Mouse (Mus musculus) hindbrain, embryonic 12.5 days (tissue): ENCODE data around the gene 1600002K03Rik. TPM values are rescaled to one million over a fixed set of nuclear protein-coding genes. Genes with fewer than 3 reads are reported as not detected.

Source experiments
- ATAC-seq: fragments of 200-750 bp; cut with Nextera tagmentation; 2 replicates; pipeline ENCODE4 v1.8.0; 2017; ENCODE audit warnings: moderate TSS enrichment; ENCODE audit not compliant: low FRiP score
- H3K27ac ChIP-seq: fragments of 300-500 bp; sonication (generic); 2 replicates; pipeline ENCODE4 v1.5.1; 2016; ENCODE audit warnings: mild to moderate bottlenecking
- H3K27me3 ChIP-seq: fragments of 300-500 bp; sonication (generic); 2 replicates; pipeline ENCODE4 v1.6.1; 2016; ENCODE audit warnings: mild to moderate bottlenecking
- H3K36me3 ChIP-seq: fragments of 300-500 bp; sonication (generic); 2 replicates; pipeline ENCODE4 v1.6.1; 2016; ENCODE audit warnings: mild to moderate bottlenecking
- H3K4me1 ChIP-seq: fragments of 300-500 bp; sonication (generic); 2 replicates; pipeline ENCODE4 v1.6.1; 2016
- H3K4me2 ChIP-seq: fragments of 300-500 bp; sonication (generic); replicated peaks from 2 replicates; pipeline ENCODE4 v1.6.1; 2016; ENCODE audit warnings: mild to moderate bottlenecking
- H3K4me3 ChIP-seq: fragments of 300-500 bp; sonication (generic); 2 replicates; pipeline ENCODE4 v1.5.1; 2016; ENCODE audit warnings: mild to moderate bottlenecking
- H3K9ac ChIP-seq: fragments of 300-500 bp; sonication (generic); 2 replicates; pipeline ENCODE4 v1.6.1; 2016; ENCODE audit warnings: mild to moderate bottlenecking, moderate library complexity
- H3K9me3 ChIP-seq: fragments of 300-500 bp; sonication (generic); replicated peaks from 2 replicates; pipeline ENCODE4 v1.6.1; 2016; ENCODE audit warnings: mild to moderate bottlenecking
- WGBS: fragments of 180-500 bp; shearing (Covaris S2); methylation state at CpG from one replicate; pipeline ENCODE4 v1.1.7; 2016; 5-methylcytosine and 5-hydroxymethylcytosine counted together
- polyA plus RNA-seq: library from polyadenylated mRNA; unstranded; fragments of >200 nt; fragmentation: Nextera tagmentation; extraction: Ambion mirVana; gene quantifications from 2 replicates; pipeline ENCODE4 v1.2.1, GENCODE M21; 2016

1600002K03Rik gene
- polyA plus RNA-seq, 1 experiment from 2014 or later: 13.3 TPM

DNA sequence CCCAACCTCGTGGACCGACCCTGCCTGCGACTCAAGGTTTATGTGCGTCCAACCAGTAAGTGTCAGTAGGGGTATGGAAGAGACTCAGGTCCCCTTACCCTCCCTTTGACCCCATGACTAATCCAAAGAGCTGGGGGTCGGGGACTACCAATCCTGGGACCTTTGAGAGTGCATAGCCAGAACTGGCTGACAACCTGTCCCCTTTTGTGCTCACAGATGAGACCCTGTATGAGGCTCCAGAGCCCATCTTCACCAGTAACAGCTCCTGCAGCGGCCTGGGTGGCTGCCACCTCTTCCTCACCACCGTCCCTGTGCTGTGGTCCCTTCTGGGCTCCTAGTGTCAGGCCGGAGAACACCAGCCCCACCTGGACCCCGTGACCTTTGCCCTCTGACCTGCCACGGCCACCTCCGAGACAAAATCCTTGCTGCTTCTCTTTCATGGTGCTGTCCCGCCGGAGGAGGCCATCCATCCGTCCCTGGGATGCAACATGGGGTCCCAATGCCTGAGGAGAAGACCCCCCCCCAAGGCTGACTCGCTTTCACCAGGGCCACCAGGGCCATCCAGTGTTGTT, 15.8 kb downstream of the 1600002K03Rik start:
- Histone ChIP-seq H3K4me1 (peaks cover 34% of the 10 kb centered on the region), H3K4me3 (no peak overlapping the region), H3K27me3 (peaks cover 21% of the 10 kb centered on the region), H3K9me3 (no peaks in the 10 kb centered on the region), H3K4me2 (no peak overlapping the region), H3K9ac (no peak overlapping the region), H3K36me3 (peaks cover 32% of the 10 kb centered on the region), H3K27ac (no peak overlapping the region)
- WGBS: 64% methylated on average over 15 of the region's 15 CpGs
- ATAC-seq: no peak

GRCm38 (mm10) chr10:80189999-80190398, 17.3 kb downstream of the 1600002K03Rik start:
- H3K36me3 ChIP-seq: peaks cover 28% of the 10 kb centered on the region
- H3K4me1 ChIP-seq: peaks cover 42% of the 10 kb centered on the region
- peak overlapping the region; percentile 79 for H3K27ac ChIP-seq
- peak overlapping the region; percentile 64 for H3K4me2 ChIP-seq
- peaks cover 21% of the 10 kb centered on the region for H3K27me3 ChIP-seq
- H3K9ac ChIP-seq: peak overlapping the region; percentile 75
- no peak; the same call in 1 of the 2 replicates for ATAC-seq
- no peaks in the 10 kb centered on the region for H3K9me3 ChIP-seq
- peak overlapping the region; percentile 37 for H3K4me3 ChIP-seq
- 6% methylated on average over 21 of the region's 21 CpGs for WGBS

DNA sequence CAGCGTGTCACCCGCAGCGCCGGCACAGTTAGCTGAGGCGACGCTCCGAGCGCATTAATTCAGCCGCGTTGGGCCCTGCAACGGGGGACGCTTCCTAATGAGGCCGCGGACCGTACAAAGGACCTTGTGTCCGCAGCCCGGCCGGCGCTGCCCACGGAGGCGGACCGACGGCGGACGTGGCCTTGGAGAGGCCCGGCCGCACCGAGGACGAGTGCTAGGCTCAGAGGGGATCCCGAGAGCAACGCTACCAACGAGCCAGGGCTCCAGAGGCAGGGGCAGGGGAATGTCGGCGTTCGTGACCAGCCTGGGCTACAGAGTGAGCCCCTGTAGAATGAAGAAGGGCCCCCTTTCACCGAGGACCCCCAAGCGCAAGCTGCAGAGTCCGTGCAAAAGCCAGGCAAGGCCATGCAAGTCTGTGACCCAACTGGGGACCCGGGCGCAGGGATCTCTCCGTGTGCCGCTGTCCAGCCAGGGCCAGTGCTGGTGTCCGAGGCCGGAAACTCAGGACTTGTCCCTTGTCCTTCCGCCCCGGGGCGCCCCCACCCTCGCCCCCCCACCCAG, 17.8 kb downstream of the 1600002K03Rik start:
- no peaks in the 10 kb centered on the region for H3K9me3 ChIP-seq
- peak overlapping the region; percentile 64 for H3K4me2 ChIP-seq
- H3K4me1 ChIP-seq: peaks cover 36% of the 10 kb centered on the region
- peak overlapping the region; percentile 79 for H3K27ac ChIP-seq
- H3K27me3 ChIP-seq: peaks cover 21% of the 10 kb centered on the region
- WGBS: under 1% methylated on average over 47 of the region's 48 CpGs
- H3K36me3 ChIP-seq: peaks cover 28% of the 10 kb centered on the region
- H3K4me3 ChIP-seq: peak overlapping the region; percentile 37
- H3K9ac ChIP-seq: peak overlapping the region; percentile 75
- peak; percentile 65 for ATAC-seq

GRCm38 (mm10) chr10:80193976-80194375, 21.2 kb downstream of the 1600002K03Rik start:
- no peak overlapping the region for H3K4me3 ChIP-seq
- H3K27me3 ChIP-seq: peaks cover 11% of the 10 kb centered on the region; the same call in 1 of the 2 replicates
- peaks cover 43% of the 10 kb centered on the region for H3K4me1 ChIP-seq
- 75% methylated on average over 6 of the region's 6 CpGs for WGBS
- no peak overlapping the region for H3K4me2 ChIP-seq
- peak overlapping the region; percentile 48; the same call in 1 of the 2 replicates for H3K27ac ChIP-seq
- peaks cover 3% of the 10 kb centered on the region for H3K36me3 ChIP-seq
- no peak for ATAC-seq
- H3K9ac ChIP-seq: peak overlapping the region; percentile 14; the same call in 1 of the 2 replicates
- H3K9me3 ChIP-seq: no peaks in the 10 kb centered on the region

GRCm38 (mm10) chr10:80194441-80194840, 21.7 kb downstream of the 1600002K03Rik start:
- Histone ChIP-seq H3K27me3 (peaks cover 9% of the 10 kb centered on the region; the same call in 1 of the 2 replicates), H3K4me2 (no peak overlapping the region), H3K9ac (0 out of 2 replicates have a peak overlapping the region, but pooled peaks have one; percentile 14), H3K9me3 (no peaks in the 10 kb centered on the region), H3K36me3 (no peaks in the 10 kb centered on the region), H3K4me3 (no peak overlapping the region), H3K27ac (peak overlapping the region; percentile 48; the same call in 1 of the 2 replicates), H3K4me1 (peaks cover 41% of the 10 kb centered on the region)
- 47% methylated on average over 8 of the region's 8 CpGs for WGBS
- no peak for ATAC-seq

GRCm38 (mm10) chr10:80196167-80196566, 23.4 kb downstream of the 1600002K03Rik start:
- H3K27ac ChIP-seq: no peak overlapping the region
- H3K27me3 ChIP-seq: peaks cover 9% of the 10 kb centered on the region; the same call in 1 of the 2 replicates
- H3K4me1 ChIP-seq: peaks cover 30% of the 10 kb centered on the region
- no peaks in the 10 kb centered on the region for H3K9me3 ChIP-seq
- no peak for ATAC-seq
- H3K36me3 ChIP-seq: no peaks in the 10 kb centered on the region
- H3K4me3 ChIP-seq: no peak overlapping the region
- H3K9ac ChIP-seq: no peak overlapping the region
- WGBS: 89% methylated on average over 1 of the region's 1 CpGs
- no peak overlapping the region for H3K4me2 ChIP-seq

- H3K9me3 ChIP-seq: no peaks in the 10 kb centered on the region
- H3K9ac ChIP-seq: peak overlapping the region; percentile 19; the same call in 1 of the 2 replicates
- peaks cover 29% of the 10 kb centered on the region for H3K4me1 ChIP-seq
- 42% methylated on average over 33 of the region's 33 CpGs for WGBS
- peaks cover 8% of the 10 kb centered on the region; the same call in 1 of the 2 replicates for H3K27me3 ChIP-seq
- no peak overlapping the region for H3K4me2 ChIP-seq
- H3K36me3 ChIP-seq: no peaks in the 10 kb centered on the region
- no peak overlapping the region for H3K4me3 ChIP-seq
- H3K27ac ChIP-seq: no peak overlapping the region
- no peak for ATAC-seq
These were observed 24.2 kb downstream of the 1600002K03Rik start for GRCm38 (mm10) chr10:80196778-80197581.

- Histone ChIP-seq H3K36me3 (no peaks in the 10 kb centered on the region), H3K4me2 (no peak overlapping the region), H3K9me3 (no peaks in the 10 kb centered on the region), H3K27me3 (no peaks in the 10 kb centered on the region), H3K4me3 (no peak overlapping the region), H3K4me1 (peaks cover 28% of the 10 kb centered on the region), H3K27ac (no peak overlapping the region), H3K9ac (no peak overlapping the region)
- peak; percentile 64 for ATAC-seq
- WGBS: 54% methylated on average over 3 of the region's 3 CpGs
These were observed 26.8 kb downstream of the 1600002K03Rik start for GRCm38 (mm10) chr10:80199440-80200008.

- ATAC-seq: no peak
- no peak overlapping the region for H3K4me2 ChIP-seq
These were observed 27.7 kb downstream of the 1600002K03Rik start for GRCm38 (mm10) chr10:80200485-80200884.

DNA sequence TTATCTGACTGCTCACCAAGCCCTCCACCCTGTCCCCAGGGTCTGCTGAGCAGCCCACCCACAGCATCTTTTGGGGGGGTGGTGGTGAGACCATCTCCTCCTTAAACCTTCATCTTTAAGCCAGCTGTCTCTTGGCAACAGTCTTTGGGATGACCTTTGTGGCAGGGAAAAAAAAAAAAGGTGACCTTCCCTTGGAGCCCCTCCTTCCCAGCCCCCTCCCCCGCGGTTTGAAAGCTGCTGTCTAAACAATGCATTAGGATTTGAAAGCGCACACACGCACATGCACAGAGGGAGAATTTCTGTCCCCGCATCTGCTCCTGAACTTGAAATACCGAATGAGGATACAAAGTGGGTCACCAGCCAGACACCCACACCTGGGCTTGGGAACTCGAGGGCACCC, 31.3 kb downstream of the 1600002K03Rik start:
- Histone ChIP-seq H3K4me1 (peaks cover 32% of the 10 kb centered on the region), H3K27me3 (no peaks in the 10 kb centered on the region), H3K36me3 (no peaks in the 10 kb centered on the region), H3K9ac (peak overlapping the region; percentile 20; the same call in 1 of the 2 replicates), H3K4me3 (no peak overlapping the region), H3K9me3 (no peaks in the 10 kb centered on the region), H3K27ac (no peak overlapping the region), H3K4me2 (no peak overlapping the region)
- WGBS: 6% methylated on average over 7 of the region's 7 CpGs
- no peak for ATAC-seq

More at GRCm38 (mm10) chr10:80200485-80200884, 27.7 kb downstream of the 1600002K03Rik start:
- H3K27me3 ChIP-seq: no peaks in the 10 kb centered on the region
- H3K27ac ChIP-seq: no peak overlapping the region
- 72% methylated on average over 6 of the region's 6 CpGs for WGBS
- peaks cover 25% of the 10 kb centered on the region for H3K4me1 ChIP-seq
- H3K9ac ChIP-seq: no peak overlapping the region
- H3K4me3 ChIP-seq: no peak overlapping the region
- H3K36me3 ChIP-seq: no peaks in the 10 kb centered on the region
- no peaks in the 10 kb centered on the region for H3K9me3 ChIP-seq

DNA sequence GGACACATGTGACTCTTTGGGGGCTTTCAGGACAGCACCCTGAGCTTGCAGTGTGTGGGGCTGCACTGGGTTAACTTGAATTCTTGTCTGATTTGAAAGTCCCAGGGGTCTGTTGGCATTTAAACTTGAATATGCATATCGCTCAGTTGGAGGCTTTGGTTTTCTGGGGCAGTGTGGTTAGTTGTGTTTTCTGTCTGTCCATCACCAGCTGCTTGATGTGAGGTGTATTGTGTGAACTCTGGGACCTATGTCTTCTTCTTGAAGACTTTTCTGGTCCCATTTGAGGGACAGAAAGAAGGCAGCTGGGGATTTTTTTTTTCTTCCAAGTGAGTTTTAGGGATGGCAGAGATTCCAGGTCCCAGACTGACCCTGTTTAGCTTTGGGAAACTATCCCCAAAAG, 34.5 kb downstream of the 1600002K03Rik start:
- 27% methylated on average over 1 of the region's 1 CpGs for WGBS
- H3K9ac ChIP-seq: no peak overlapping the region
- ATAC-seq: no peak

DNA sequence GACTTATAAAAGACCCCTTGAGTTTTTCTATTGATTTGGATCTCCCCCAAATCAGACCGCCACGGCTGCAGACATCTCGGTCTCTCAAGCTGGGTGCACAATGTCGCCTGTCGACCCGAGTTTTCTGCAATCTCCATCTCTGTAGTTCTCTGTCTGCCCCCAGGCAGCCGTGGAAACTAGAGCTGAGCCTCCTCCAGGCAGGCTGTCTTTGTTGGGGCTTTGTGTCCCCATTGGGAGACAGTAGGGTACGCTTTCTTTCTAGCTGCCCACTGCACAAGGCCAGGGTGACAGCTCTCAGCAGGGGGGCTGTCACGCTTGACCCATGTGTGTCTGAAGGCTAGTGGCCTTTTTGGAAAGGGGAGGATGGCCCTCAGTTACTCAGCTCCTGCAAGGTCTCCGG, 34.9 kb downstream of the 1600002K03Rik start:
- no peak overlapping the region for H3K4me2 ChIP-seq
- peak overlapping the region; percentile 55 for H3K27ac ChIP-seq
- ATAC-seq: peak; percentile 11; the same call in 1 of the 2 replicates
- no peaks in the 10 kb centered on the region for H3K9me3 ChIP-seq
- no peaks in the 10 kb centered on the region for H3K36me3 ChIP-seq
- no peak overlapping the region; the same call in 1 of the 2 replicates for H3K9ac ChIP-seq
- 27% methylated on average over 10 of the region's 10 CpGs for WGBS
- H3K4me1 ChIP-seq: peaks cover 33% of the 10 kb centered on the region
- H3K27me3 ChIP-seq: peaks cover 3% of the 10 kb centered on the region; the same call in 1 of the 2 replicates
- no peak overlapping the region for H3K4me3 ChIP-seq

More for the DNA sequence above, 34.5 kb downstream of the 1600002K03Rik start:
- Histone ChIP-seq H3K36me3 (no peaks in the 10 kb centered on the region), H3K27ac (no peak overlapping the region), H3K4me1 (peaks cover 33% of the 10 kb centered on the region), H3K4me2 (no peak overlapping the region), H3K4me3 (no peak overlapping the region), H3K9me3 (no peaks in the 10 kb centered on the region), H3K27me3 (peaks cover 3% of the 10 kb centered on the region; the same call in 1 of the 2 replicates)
